Mouse (Mus musculus): ENCODE measurements around the gene Bend7. TPM values are rescaled to one million over a fixed set of nuclear protein-coding genes. Genes with fewer than 3 reads are reported as not detected.

Gene Bend7
- polyA plus RNA-seq, 1 experiment from 2014 or later: 1.3 TPM

DNA sequence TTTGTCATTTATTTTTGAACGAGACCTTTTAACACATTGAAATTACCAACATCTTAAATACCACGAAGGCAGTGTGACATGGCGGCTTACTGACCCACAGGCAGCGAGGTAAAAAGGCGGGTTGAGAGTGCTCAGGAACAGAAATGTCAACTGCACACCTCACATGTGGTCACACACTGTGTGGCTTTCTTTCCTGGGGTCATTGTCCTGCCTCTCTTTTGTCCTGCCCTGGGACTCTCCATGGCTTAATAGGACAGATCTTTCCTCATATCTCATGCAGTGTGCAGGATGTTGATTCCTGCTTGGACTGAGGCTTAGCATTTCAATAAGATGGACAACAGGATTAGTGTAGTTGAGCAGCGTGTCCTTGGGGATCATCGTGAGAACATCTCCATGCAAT, 69.6 kb downstream of the Bend7 start:
- Histone ChIP-seq H3K4me1 (ENCODE audit: control insufficient read depth, insufficient read depth, low read length) (no peaks in the 10 kb centered on the region), H3K4me3 (ENCODE audit: low read depth, low read length) (no peak overlapping the region), H3K36me3 (ENCODE audit: control insufficient read depth, insufficient read depth, low read length) (no peaks in the 10 kb centered on the region), H3K4me2 (no peak overlapping the region), H3K9ac (ENCODE audit: low read depth, low read length) (no peak overlapping the region), H3K27ac (ENCODE audit: low read depth, low read length) (no peak overlapping the region), H3K9me3 (replicated peaks; ENCODE audit: control insufficient read depth, low read length) (no peaks in the 10 kb centered on the region), H3K27me3 (ENCODE audit: control insufficient read depth, insufficient read depth, low read length) (no peaks in the 10 kb centered on the region)
- 79% methylated on average over 7 of the region's 7 CpGs for WGBS (ENCODE audit: insufficient replicate concordance)
- no peak for ATAC-seq (replicated peaks; ENCODE audit: insufficient number of reproducible peaks, low FRiP score, low TSS enrichment)

- Histone ChIP-seq H3K36me3 (ENCODE audit: control insufficient read depth, insufficient read depth, low read length) (no peaks in the 10 kb centered on the region), H3K4me3 (ENCODE audit: low read depth, low read length) (no peak overlapping the region), H3K4me1 (ENCODE audit: control insufficient read depth, insufficient read depth, low read length) (no peaks in the 10 kb centered on the region), H3K4me2 (no peak overlapping the region), H3K27ac (ENCODE audit: low read depth, low read length) (no peak overlapping the region), H3K9me3 (replicated peaks; ENCODE audit: control insufficient read depth, low read length) (no peaks in the 10 kb centered on the region), H3K9ac (ENCODE audit: low read depth, low read length) (no peak overlapping the region), H3K27me3 (ENCODE audit: control insufficient read depth, insufficient read depth, low read length) (no peaks in the 10 kb centered on the region)
- no peak for ATAC-seq (replicated peaks; ENCODE audit: insufficient number of reproducible peaks, low FRiP score, low TSS enrichment)
- 76% methylated on average over 8 of the region's 8 CpGs for WGBS (ENCODE audit: insufficient replicate concordance)
These were observed 74.0 kb downstream of the Bend7 start for GRCm38 (mm10) chr2:4791646-4792045.

GRCm38 (mm10) chr2:4792554-4792953, 74.9 kb downstream of the Bend7 start:
- Histone ChIP-seq H3K9ac (ENCODE audit: low read depth, low read length) (no peak overlapping the region), H3K27me3 (ENCODE audit: control insufficient read depth, insufficient read depth, low read length) (no peaks in the 10 kb centered on the region), H3K4me3 (ENCODE audit: low read depth, low read length) (no peak overlapping the region), H3K4me2 (no peak overlapping the region), H3K36me3 (ENCODE audit: control insufficient read depth, insufficient read depth, low read length) (no peaks in the 10 kb centered on the region), H3K9me3 (replicated peaks; ENCODE audit: control insufficient read depth, low read length) (no peaks in the 10 kb centered on the region), H3K4me1 (ENCODE audit: control insufficient read depth, insufficient read depth, low read length) (no peaks in the 10 kb centered on the region), H3K27ac (ENCODE audit: low read depth, low read length) (no peak overlapping the region)
- 84% methylated on average over 4 of the region's 4 CpGs for WGBS (ENCODE audit: insufficient replicate concordance)
- no peak for ATAC-seq (replicated peaks; ENCODE audit: insufficient number of reproducible peaks, low FRiP score, low TSS enrichment)

DNA sequence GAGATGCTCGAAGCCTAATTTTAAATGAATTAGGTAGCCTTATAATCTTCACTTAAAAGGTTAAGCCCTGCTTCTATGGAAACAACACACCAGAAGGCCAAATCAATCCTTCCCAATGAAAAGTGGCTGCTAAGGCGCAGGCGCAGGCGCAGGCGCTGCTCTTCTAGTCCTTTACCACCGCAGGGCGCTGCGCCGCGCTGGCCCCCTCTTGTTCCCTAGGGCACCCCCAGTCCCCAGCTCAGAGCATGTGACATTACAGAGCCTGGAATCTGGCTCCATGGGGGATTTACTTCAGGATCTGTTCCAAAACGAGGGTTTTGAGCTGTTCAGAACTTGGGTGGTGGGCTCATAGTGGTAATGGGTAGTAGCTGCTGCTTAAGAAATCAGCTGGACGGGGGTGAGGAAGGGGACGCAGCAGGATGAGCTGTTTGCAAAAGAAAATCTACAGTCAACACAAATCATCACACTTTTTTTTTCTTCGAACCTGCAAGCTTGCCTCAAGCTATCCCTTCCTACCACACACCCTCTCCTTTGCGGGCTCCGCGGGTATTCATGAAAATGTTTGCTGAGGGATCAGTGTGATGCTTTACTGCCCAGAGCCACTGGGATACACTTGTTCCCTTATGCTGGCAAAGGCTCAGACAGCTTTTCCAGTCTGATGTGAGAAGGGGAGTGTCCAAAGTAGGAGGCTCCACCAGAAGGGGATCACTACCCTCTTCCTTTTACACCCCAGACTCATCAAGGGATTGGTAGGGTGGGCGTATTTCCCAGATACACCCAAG, 85.0 kb downstream of the Bend7 start:
- no peak overlapping the region for H3K9ac ChIP-seq (ENCODE audit: low read depth, low read length)
- peaks cover 3% of the 10 kb centered on the region; the same call in 1 of the 2 replicates for H3K27me3 ChIP-seq (ENCODE audit: control insufficient read depth, insufficient read depth, low read length)
- no peaks in the 10 kb centered on the region for H3K36me3 ChIP-seq (ENCODE audit: control insufficient read depth, insufficient read depth, low read length)
- no peaks in the 10 kb centered on the region for H3K9me3 ChIP-seq (replicated peaks; ENCODE audit: control insufficient read depth, low read length)
- H3K4me3 ChIP-seq (ENCODE audit: low read depth, low read length): no peak overlapping the region
- no peak for ATAC-seq (replicated peaks; ENCODE audit: insufficient number of reproducible peaks, low FRiP score, low TSS enrichment)
- 46% methylated on average over 18 of the region's 18 CpGs for WGBS (ENCODE audit: insufficient replicate concordance)
- H3K4me2 ChIP-seq: peak overlapping the region; percentile 23; the same call in 1 of the 2 replicates
- no peaks in the 10 kb centered on the region for H3K4me1 ChIP-seq (ENCODE audit: control insufficient read depth, insufficient read depth, low read length)
- no peak overlapping the region for H3K27ac ChIP-seq (ENCODE audit: low read depth, low read length)

DNA sequence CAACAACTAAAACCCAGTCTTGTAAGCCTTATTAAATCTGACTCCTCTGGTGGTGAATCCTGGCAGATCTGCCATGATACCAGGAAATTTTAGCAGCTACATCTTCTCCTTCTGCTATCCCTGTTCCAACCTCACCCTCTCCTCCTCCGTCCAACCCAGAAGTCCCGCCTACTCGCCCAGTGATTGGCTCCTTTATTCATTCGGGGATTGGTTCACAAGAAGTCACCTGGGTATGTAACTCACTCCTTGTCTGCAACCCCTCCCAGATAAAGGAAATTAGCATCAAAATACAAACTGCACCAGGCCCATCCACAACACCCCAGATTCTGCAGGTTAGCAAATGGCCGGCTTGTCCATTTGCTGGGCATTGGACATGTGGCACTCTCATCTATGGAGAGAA, 98.7 kb downstream of the Bend7 start:
- Histone ChIP-seq H3K27ac (ENCODE audit: low read depth, low read length) (no peak overlapping the region), H3K4me3 (ENCODE audit: low read depth, low read length) (no peak overlapping the region), H3K4me1 (ENCODE audit: control insufficient read depth, insufficient read depth, low read length) (no peaks in the 10 kb centered on the region; the same call in 1 of the 2 replicates), H3K27me3 (ENCODE audit: control insufficient read depth, insufficient read depth, low read length) (peaks cover 8% of the 10 kb centered on the region), H3K4me2 (no peak overlapping the region), H3K9me3 (replicated peaks; ENCODE audit: control insufficient read depth, low read length) (no peaks in the 10 kb centered on the region), H3K36me3 (ENCODE audit: control insufficient read depth, insufficient read depth, low read length) (no peaks in the 10 kb centered on the region), H3K9ac (ENCODE audit: low read depth, low read length) (no peak overlapping the region)
- 34% methylated on average over 5 of the region's 5 CpGs for WGBS (ENCODE audit: insufficient replicate concordance)
- ATAC-seq (replicated peaks; ENCODE audit: insufficient number of reproducible peaks, low FRiP score, low TSS enrichment): no peak

GRCm38 (mm10) chr2:4817678-4818077, 100.0 kb downstream of the Bend7 start:
- Histone ChIP-seq H3K4me3 (ENCODE audit: low read depth, low read length) (no peak overlapping the region), H3K27me3 (ENCODE audit: control insufficient read depth, insufficient read depth, low read length) (peaks cover 8% of the 10 kb centered on the region), H3K9me3 (replicated peaks; ENCODE audit: control insufficient read depth, low read length) (no peaks in the 10 kb centered on the region), H3K4me1 (ENCODE audit: control insufficient read depth, insufficient read depth, low read length) (no peaks in the 10 kb centered on the region; the same call in 1 of the 2 replicates), H3K4me2 (peak overlapping the region; percentile 46), H3K36me3 (ENCODE audit: control insufficient read depth, insufficient read depth, low read length) (no peaks in the 10 kb centered on the region), H3K9ac (ENCODE audit: low read depth, low read length) (no peak overlapping the region), H3K27ac (ENCODE audit: low read depth, low read length) (no peak overlapping the region)
- 1% methylated on average over 10 of the region's 10 CpGs for whole genome bisulfite sequencing (ENCODE audit: insufficient replicate concordance)
- ATAC-seq (replicated peaks; ENCODE audit: insufficient number of reproducible peaks, low FRiP score, low TSS enrichment): no peak

DNA sequence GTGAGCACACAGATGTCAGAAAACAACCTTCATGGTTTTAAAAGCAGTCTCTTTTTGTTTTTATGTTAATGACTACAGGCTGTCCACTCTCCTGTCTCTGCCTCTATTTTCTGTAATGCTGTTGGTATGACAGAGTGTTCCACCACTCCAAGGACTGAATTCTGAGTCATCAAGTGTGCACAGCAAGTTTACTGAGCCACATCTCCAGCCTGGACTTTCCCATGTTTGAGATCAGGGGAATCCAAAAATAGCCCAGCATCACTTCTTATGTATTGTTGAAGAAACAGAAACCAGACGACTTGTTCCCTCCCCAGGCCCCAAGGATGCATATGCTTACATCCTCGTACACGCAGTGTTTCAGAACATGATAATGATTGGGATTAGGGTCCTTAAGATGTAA, 102.6 kb downstream of the Bend7 start:
- 69% methylated on average over 3 of the region's 3 CpGs for WGBS (ENCODE audit: insufficient replicate concordance)
- Histone ChIP-seq H3K4me3 (ENCODE audit: low read depth, low read length) (no peak overlapping the region), H3K9ac (ENCODE audit: low read depth, low read length) (no peak overlapping the region), H3K4me2 (no peak overlapping the region), H3K4me1 (ENCODE audit: control insufficient read depth, insufficient read depth, low read length) (no peaks in the 10 kb centered on the region; the same call in 1 of the 2 replicates), H3K9me3 (replicated peaks; ENCODE audit: control insufficient read depth, low read length) (no peaks in the 10 kb centered on the region), H3K36me3 (ENCODE audit: control insufficient read depth, insufficient read depth, low read length) (no peaks in the 10 kb centered on the region), H3K27me3 (ENCODE audit: control insufficient read depth, insufficient read depth, low read length) (peaks cover 8% of the 10 kb centered on the region), H3K27ac (ENCODE audit: low read depth, low read length) (no peak overlapping the region)
- no peak for ATAC-seq (replicated peaks; ENCODE audit: insufficient number of reproducible peaks, low FRiP score, low TSS enrichment)

- no peaks in the 10 kb centered on the region for H3K9me3 ChIP-seq (replicated peaks; ENCODE audit: control insufficient read depth, low read length)
- H3K9ac ChIP-seq (ENCODE audit: low read depth, low read length): no peak overlapping the region
- no peak for ATAC-seq (replicated peaks; ENCODE audit: insufficient number of reproducible peaks, low FRiP score, low TSS enrichment)
- no peak overlapping the region for H3K4me2 ChIP-seq
- 60% methylated on average over 9 of the region's 9 CpGs for WGBS (ENCODE audit: insufficient replicate concordance)
- H3K27ac ChIP-seq (ENCODE audit: low read depth, low read length): no peak overlapping the region
- H3K36me3 ChIP-seq (ENCODE audit: control insufficient read depth, insufficient read depth, low read length): no peaks in the 10 kb centered on the region
- H3K27me3 ChIP-seq (ENCODE audit: control insufficient read depth, insufficient read depth, low read length): no peaks in the 10 kb centered on the region
- no peak overlapping the region for H3K4me3 ChIP-seq (ENCODE audit: low read depth, low read length)
- H3K4me1 ChIP-seq (ENCODE audit: control insufficient read depth, insufficient read depth, low read length): no peaks in the 10 kb centered on the region
These were observed 106.4 kb downstream of the Bend7 start for GRCm38 (mm10) chr2:4824067-4824466.

DNA sequence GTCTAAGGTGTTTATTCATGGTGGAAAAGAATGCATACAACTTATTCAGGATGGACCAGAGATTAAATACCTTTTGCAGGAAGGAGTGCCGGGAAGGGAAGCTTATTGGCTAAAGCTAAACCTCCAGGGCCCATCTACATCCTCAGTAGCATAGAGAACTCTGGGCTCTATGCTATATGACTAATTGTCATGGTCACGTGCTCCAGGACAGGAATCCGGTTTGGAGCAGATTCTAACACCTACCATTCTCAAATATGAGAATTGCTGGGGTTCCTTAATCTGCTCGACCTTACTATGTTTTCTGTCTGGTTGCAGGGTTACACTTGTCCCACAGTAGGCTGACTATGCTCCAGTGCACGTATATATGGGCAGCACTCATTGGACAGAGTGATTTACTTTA, 110.4 kb downstream of the Bend7 start:
- no peak overlapping the region for H3K27ac ChIP-seq (ENCODE audit: low read depth, low read length)
- WGBS (ENCODE audit: insufficient replicate concordance): 73% methylated on average over 5 of the region's 5 CpGs
- H3K36me3 ChIP-seq (ENCODE audit: control insufficient read depth, insufficient read depth, low read length): no peaks in the 10 kb centered on the region
- H3K9ac ChIP-seq (ENCODE audit: low read depth, low read length): no peak overlapping the region
- no peak for ATAC-seq (replicated peaks; ENCODE audit: insufficient number of reproducible peaks, low FRiP score, low TSS enrichment)
- H3K9me3 ChIP-seq (replicated peaks; ENCODE audit: control insufficient read depth, low read length): no peaks in the 10 kb centered on the region
- no peaks in the 10 kb centered on the region for H3K27me3 ChIP-seq (ENCODE audit: control insufficient read depth, insufficient read depth, low read length)
- no peak overlapping the region for H3K4me3 ChIP-seq (ENCODE audit: low read depth, low read length)
- H3K4me1 ChIP-seq (ENCODE audit: control insufficient read depth, insufficient read depth, low read length): no peaks in the 10 kb centered on the region
- no peak overlapping the region for H3K4me2 ChIP-seq

Data from heart, embryonic 11.5 days (tissue).